Mouse (Mus musculus) ES-E14 (cell line): ENCODE results near the gene Lgmn. TPM values are rescaled to one million over a fixed set of nuclear protein-coding genes. Genes with fewer than 3 reads are reported as not detected.

Experiments
- DNase-seq: peaks from one replicate; pipeline ENCODE4 v3.0.0-alpha.2; 2013; ENCODE audit warnings: low read depth, low spot score
- H3K27ac ChIP-seq: 2 replicates; pipeline ENCODE4 v1.5.1; 2012; ENCODE audit warnings: low read depth, mild to moderate bottlenecking, low read length, moderate library complexity, mixed read lengths; ENCODE audit not compliant: poor library complexity, insufficient read depth, severe bottlenecking
- H3K36me3 ChIP-seq: 2 replicates; pipeline ENCODE4 v1.6.1; 2012; ENCODE audit warnings: mild to moderate bottlenecking, low read length, moderate library complexity, mixed read lengths; ENCODE audit not compliant: control insufficient read depth, poor library complexity, insufficient read depth, severe bottlenecking
- H3K4me1 ChIP-seq, 2 experiments: fragments of 150-350 bp in 1 of 2; sonication (generic) in 1 of 2; 2 replicates each; pipeline ENCODE4 v1.6.1; 2012; ENCODE audit warnings: low read length in 2 of 2, mild to moderate bottlenecking in 1 of 2, mixed read lengths in 1 of 2; ENCODE audit not compliant: control insufficient read depth in 2 of 2, insufficient read depth in 2 of 2, poor library complexity in 1 of 2
- H3K4me3 ChIP-seq, 2 experiments: fragments of 150-350 bp in 1 of 2; sonication (generic) in 1 of 2; 2 replicates each; pipeline ENCODE4 v1.5.1; 2012; ENCODE audit warnings: low read length in 2 of 2, low read depth in 1 of 2, mild to moderate bottlenecking in 1 of 2, mixed read lengths in 1 of 2; ENCODE audit not compliant: insufficient read depth in 1 of 2, poor library complexity in 1 of 2, severe bottlenecking in 1 of 2
- H3K9ac ChIP-seq: 2 replicates; pipeline ENCODE4 v1.6.1; 2012; ENCODE audit warnings: low read depth, mild to moderate bottlenecking, low read length, mixed read lengths; ENCODE audit not compliant: poor library complexity, insufficient read depth, severe bottlenecking
- H3K9me3 ChIP-seq: fragments of 150-350 bp; sonication (generic); 2 replicates; pipeline ENCODE4 v1.6.1; 2012; ENCODE audit warnings: low read depth, mild to moderate bottlenecking, low read length; ENCODE audit not compliant: control insufficient read depth, insufficient read depth
- CHD2 ChIP-seq: IDR thresholded peaks from 2 replicates; pipeline ENCODE4 v1.6.1; 2014; ENCODE audit warnings: mild to moderate bottlenecking, low read depth, low read length, inconsistent platforms
- HCFC1 ChIP-seq: IDR thresholded peaks from 2 replicates; pipeline ENCODE4 v1.6.1; 2012; ENCODE audit warnings: low read length, inconsistent platforms, borderline replicate concordance; ENCODE audit not compliant: insufficient read depth
- MAFK ChIP-seq: IDR thresholded peaks from 2 replicates; pipeline ENCODE4 v1.6.1; 2014; ENCODE audit warnings: mild to moderate bottlenecking, low read depth, low read length, inconsistent platforms; ENCODE audit not compliant: insufficient read depth
- ZC3H11A ChIP-seq: IDR thresholded peaks from 2 replicates; pipeline ENCODE4 v1.6.1; 2012; ENCODE audit warnings: low read depth, mild to moderate bottlenecking, inconsistent platforms, low read length, borderline replicate concordance
- ZNF384 ChIP-seq: IDR thresholded peaks from 2 replicates; pipeline ENCODE4 v1.6.1; 2012; ENCODE audit warnings: low read depth, low read length, inconsistent platforms
- in situ Hi-C, 2 experiments: fragments of 600-800 bp; cut with MboI; formaldehyde crosslinking; loops; one replicate each; pipeline ENCODE4 v1.15.1; 2025; ENCODE audit warnings: low sequenced_read_pairs in 2 of 2, inconsistent platforms in 1 of 2; ENCODE audit not compliant: unreplicated experiment in 2 of 2
- total RNA-seq: library from RNA; depleted of rRNA; stranded (reverse); fragments of 300-350 nt; gene quantifications from 2 replicates; pipeline ENCODE4 v1.2.3, GENCODE M21; 2012

Gene Lgmn
- total RNA-seq, 1 experiment: 99.1 TPM

DNA sequence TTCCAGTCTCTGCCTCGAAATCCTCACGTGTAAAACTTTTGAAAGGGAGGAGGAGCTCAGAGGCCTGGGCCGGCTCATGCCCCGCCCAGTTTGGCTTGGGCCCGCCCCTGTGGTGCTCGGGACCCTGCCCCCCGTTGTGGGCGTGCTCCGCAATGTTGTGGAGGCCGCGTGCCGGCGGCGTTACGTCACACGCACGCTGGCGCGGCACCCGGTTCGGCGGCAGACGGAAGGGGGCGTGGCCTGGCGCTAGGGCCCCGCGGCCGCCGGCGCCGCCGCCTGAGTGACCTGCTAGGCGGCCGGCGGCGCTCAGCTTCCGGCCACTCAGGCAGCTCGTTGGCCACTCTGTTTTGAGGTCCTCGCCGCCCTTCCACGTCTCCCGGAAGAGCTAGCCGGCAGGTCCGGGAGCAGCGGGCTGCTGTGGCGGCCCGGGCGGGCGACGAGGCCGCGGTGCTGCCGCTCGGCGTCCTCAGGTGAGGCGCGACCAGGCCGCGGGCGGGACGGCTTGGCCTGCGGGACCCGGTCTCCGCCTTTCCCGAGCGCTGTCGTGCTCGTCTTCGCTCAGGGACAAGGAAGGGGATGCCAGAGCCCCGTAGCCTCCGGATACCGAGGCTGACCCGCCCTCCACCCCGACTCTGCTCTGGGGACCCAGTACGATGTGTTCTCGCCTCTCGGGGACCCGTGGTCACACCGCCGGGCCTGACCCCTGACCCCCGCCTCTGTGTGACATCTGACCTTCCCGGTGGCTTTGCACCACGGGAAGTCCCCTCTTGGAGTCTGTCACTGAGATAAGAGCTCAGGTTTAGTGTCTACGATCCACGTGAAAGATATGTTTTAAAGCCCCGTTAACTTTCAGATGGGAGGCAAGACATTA, 29.5 kb upstream of the Lgmn start, which contains the start of gene Golga5:
TSS of gene Golga5 (plus strand) at position 242 of the 871 bp plus-strand sequence.
- peak within 1 kb of the TSS; percentile 86 for H3K9ac ChIP-seq
- no peaks in the 10 kb centered on the region for H3K4me1 ChIP-seq
- no peak for TF ChIP-seq ZNF384
- peak; percentile 41; the same call in 1 of the 2 replicates for TF ChIP-seq HCFC1
- no peaks in the 10 kb centered on the region for H3K9me3 ChIP-seq
- DNase-seq: peak; percentile 93
- H3K36me3 ChIP-seq: no peaks in the 10 kb centered on the region; the same call in none of the 2 replicates
- 0 out of 2 replicates have a peak within 1 kb of the TSS, but pooled peaks have one; percentile 14 for H3K27ac ChIP-seq
- peak within 1 kb of the TSS; percentile 75 to 82 for H3K4me3 ChIP-seq
- in situ Hi-C loops: loop anchor here in 1 of 2 experiments (10.0 kb wide), 1 partner anchor 74 kb away; no protein-coding TSS in a partner anchor

- in situ Hi-C loops: loop anchor here in 1 of 2 experiments (10.0 kb wide), 1 partner anchor 73 kb away; no protein-coding TSS in a partner anchor
- Histone ChIP-seq H3K27ac (no peak overlapping the region), H3K4me3 (no peak overlapping the region), H3K4me1 (no peaks in the 10 kb centered on the region), H3K36me3 (no peaks in the 10 kb centered on the region; the same call in 1 of the 2 replicates), H3K9me3 (no peaks in the 10 kb centered on the region), H3K9ac (no peak overlapping the region)
- no peak for DNase-seq
- no peak for TF ChIP-seq CHD2
- no peak for TF ChIP-seq MAFK
- TF ChIP-seq HCFC1: no peak
- no peak for TF ChIP-seq ZC3H11A
- no peak for TF ChIP-seq ZNF384
Observed at GRCm38 (mm10) chr12:102468136-102468535, 28.5 kb upstream of the Lgmn start.

DNA sequence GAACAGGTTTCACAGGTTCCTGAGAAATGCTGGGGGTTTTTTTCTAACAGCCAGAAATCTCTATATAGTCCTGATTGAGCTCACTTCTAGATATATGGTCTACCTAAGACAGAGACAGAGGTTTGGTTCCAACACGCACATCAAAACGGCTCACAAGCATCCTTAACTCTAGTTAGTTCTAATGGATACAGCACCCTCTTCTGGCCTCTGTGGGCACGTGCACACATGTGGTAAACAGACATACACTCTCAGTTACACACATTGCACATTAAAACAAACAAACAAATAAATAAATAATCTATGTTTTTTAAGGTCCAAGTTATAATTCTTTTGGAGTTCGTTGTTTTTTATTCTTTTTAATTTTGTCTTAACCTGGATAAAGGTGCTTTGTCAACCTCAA, 25.0 kb upstream of the Lgmn start:
- Histone ChIP-seq H3K9me3 (no peaks in the 10 kb centered on the region), H3K4me1 (no peaks in the 10 kb centered on the region), H3K36me3 (no peaks in the 10 kb centered on the region), H3K4me3 (no peak overlapping the region), H3K9ac (no peak overlapping the region), H3K27ac (no peak overlapping the region)
- peak; percentile 38 for DNase-seq
- in situ Hi-C loops: loop anchor here in 1 of 2 experiments (10.0 kb wide), 1 partner anchor 70 kb away; no protein-coding TSS in a partner anchor
- TF ChIP-seq ZC3H11A (peak; percentile 62; the same call in 1 of the 2 replicates), HCFC1 (no peak), ZNF384 (no peak), MAFK (no peak), CHD2 (no peak)

DNA sequence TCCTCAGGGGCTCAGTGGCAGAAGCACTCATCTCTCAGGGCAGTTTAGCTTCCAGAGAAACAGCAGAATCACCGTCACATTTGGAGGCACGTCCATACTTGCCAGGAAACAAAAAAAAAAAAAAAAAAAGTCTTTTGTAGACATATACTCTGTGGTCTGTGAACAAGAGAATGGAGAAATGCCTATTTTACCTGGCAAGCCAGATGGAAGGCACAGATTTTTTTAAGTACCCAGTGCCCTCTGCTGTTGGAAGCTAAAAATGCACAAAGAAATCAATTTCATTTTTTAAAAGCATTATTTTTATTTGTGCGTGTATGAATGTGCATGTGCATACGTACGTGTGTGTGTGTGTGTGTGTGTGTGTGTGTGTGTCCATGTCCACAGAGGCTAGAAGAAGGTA, 21.6 kb upstream of the Lgmn start:
- Histone ChIP-seq H3K36me3 (no peaks in the 10 kb centered on the region), H3K9me3 (no peaks in the 10 kb centered on the region), H3K4me3 (no peak overlapping the region), H3K9ac (no peak overlapping the region), H3K4me1 (peaks cover 0 to 2% of the 10 kb centered on the region in 2 experiments; a peak in 1 of 4 replicates), H3K27ac (no peak overlapping the region)
- no peak for DNase-seq
- in situ Hi-C loops: loop anchor here in 1 of 2 experiments (10.0 kb wide), 1 partner anchor 66 kb away; no protein-coding TSS in a partner anchor
- TF ChIP-seq HCFC1 (no peak), ZNF384 (peak; percentile 40; the same call in 1 of the 2 replicates)
